Mouse (Mus musculus) midbrain, postnatal 0 days (tissue): ENCODE measurements around the gene Uhrf1bp1l. TPM values are rescaled to one million over a fixed set of nuclear protein-coding genes. Genes with fewer than 3 reads are reported as not detected.

Experiments
- ATAC-seq: fragments of 200-750 bp; cut with Nextera tagmentation; 2 replicates; pipeline ENCODE4 v1.8.0; 2017; ENCODE audit warnings: moderate number of reproducible peaks, mild to moderate bottlenecking, moderate TSS enrichment, moderate library complexity; ENCODE audit not compliant: low FRiP score
- DNase-seq: peaks from one replicate; pipeline ENCODE4 v3.0.0-alpha.2; 2015; ENCODE audit warnings: low spot score
- H3K27ac ChIP-seq: fragments of 300-500 bp; sonication (generic); 2 replicates; pipeline ENCODE4 v1.5.1; 2014; ENCODE audit warnings: low read depth, mild to moderate bottlenecking, low read length, mixed read lengths
- H3K27me3 ChIP-seq: fragments of 300-500 bp; sonication (generic); 2 replicates; pipeline ENCODE4 v1.6.1; 2014; ENCODE audit warnings: low read length, control low read depth, mixed read lengths; ENCODE audit not compliant: insufficient read depth
- H3K36me3 ChIP-seq: fragments of 300-500 bp; sonication (generic); 2 replicates; pipeline ENCODE4 v1.6.1; 2014; ENCODE audit warnings: low read length, control low read depth, mixed read lengths; ENCODE audit not compliant: insufficient read depth
- H3K4me1 ChIP-seq: fragments of 300-500 bp; sonication (generic); 2 replicates; pipeline ENCODE4 v1.6.1; 2014; ENCODE audit warnings: mild to moderate bottlenecking, control low read depth, antibody characterized with exemption, low read length, mixed read lengths; ENCODE audit not compliant: insufficient read depth
- H3K4me2 ChIP-seq: fragments of 300-500 bp; sonication (generic); 2 replicates; pipeline ENCODE4 v1.6.1; 2014; ENCODE audit warnings: low read depth, mild to moderate bottlenecking, low read length, mixed read lengths; ENCODE audit not compliant: poor library complexity, severe bottlenecking
- H3K4me3 ChIP-seq: fragments of 300-500 bp; sonication (generic); 2 replicates; pipeline ENCODE4 v1.5.1; 2014; ENCODE audit warnings: low read depth, mild to moderate bottlenecking, low read length, moderate library complexity
- H3K9ac ChIP-seq: fragments of 300-500 bp; sonication (generic); replicated peaks from 2 replicates; pipeline ENCODE4 v1.6.1; 2014; ENCODE audit warnings: mild to moderate bottlenecking, low read length, moderate library complexity, mixed read lengths; ENCODE audit not compliant: poor library complexity, severe bottlenecking
- H3K9me3 ChIP-seq: fragments of 300-500 bp; sonication (generic); 2 replicates; pipeline ENCODE4 v1.6.1; 2016; ENCODE audit warnings: low read length, control low read depth
- CTCF ChIP-seq: IDR thresholded peaks from 2 replicates; pipeline ENCODE4 v1.5.1; 2016; ENCODE audit warnings: antibody characterized with exemption, mild to moderate bottlenecking
- WGBS: fragments of 180-500 bp; shearing (Covaris S2); extraction: QIAGEN DNeasy Blood & Tissue Kit; methylation state at CpG from one replicate; pipeline ENCODE4 v1.1.7; 2014; 5-methylcytosine and 5-hydroxymethylcytosine counted together
- polyA plus RNA-seq: library from polyadenylated mRNA; unstranded; fragments of >200 nt; fragmentation: Nextera tagmentation; extraction: Ambion mirVana; gene quantifications from 2 replicates; pipeline ENCODE4 v1.2.1, GENCODE M21; 2015
- total RNA-seq: library from RNA; depleted of rRNA; stranded (reverse); fragments of >200 nt; gene quantifications from 2 replicates; pipeline ENCODE4 v1.2.3, GENCODE M21; 2014

Gene Uhrf1bp1l
- total and polyA plus RNA-seq, 2 experiments from 2014 or later: 32.3 to 33.8 TPM

GRCm38 (mm10) chr10:89747911-89748310 is 3.1 kb downstream of the Uhrf1bp1l start:
- Histone ChIP-seq H3K27ac (no peak overlapping the region), H3K4me3 (no peak overlapping the region), H3K4me1 (no peaks in the 10 kb centered on the region), H3K9me3 (no peaks in the 10 kb centered on the region), H3K4me2 (no peak overlapping the region), H3K36me3 (no peaks in the 10 kb centered on the region), H3K9ac (no peak overlapping the region), H3K27me3 (no peaks in the 10 kb centered on the region)
- ATAC-seq (no peak), DNase-seq (no peak)
- no peak for TF ChIP-seq CTCF
- WGBS: 94% methylated on average over 1 of the region's 1 CpGs

- no peak overlapping the region for H3K27ac ChIP-seq
- TF ChIP-seq CTCF: no peak
- no peak overlapping the region for H3K4me3 ChIP-seq
- H3K9me3 ChIP-seq: no peaks in the 10 kb centered on the region
- no peaks in the 10 kb centered on the region for H3K27me3 ChIP-seq
- no peak for ATAC-seq
- H3K4me2 ChIP-seq: no peak overlapping the region
- WGBS: 85% methylated on average over 2 of the region's 2 CpGs
- no peak overlapping the region for H3K9ac ChIP-seq
- no peaks in the 10 kb centered on the region for H3K36me3 ChIP-seq
- DNase-seq: no peak
- no peaks in the 10 kb centered on the region for H3K4me1 ChIP-seq
These were observed 3.8 kb downstream of the Uhrf1bp1l start for GRCm38 (mm10) chr10:89748619-89749018.

DNA sequence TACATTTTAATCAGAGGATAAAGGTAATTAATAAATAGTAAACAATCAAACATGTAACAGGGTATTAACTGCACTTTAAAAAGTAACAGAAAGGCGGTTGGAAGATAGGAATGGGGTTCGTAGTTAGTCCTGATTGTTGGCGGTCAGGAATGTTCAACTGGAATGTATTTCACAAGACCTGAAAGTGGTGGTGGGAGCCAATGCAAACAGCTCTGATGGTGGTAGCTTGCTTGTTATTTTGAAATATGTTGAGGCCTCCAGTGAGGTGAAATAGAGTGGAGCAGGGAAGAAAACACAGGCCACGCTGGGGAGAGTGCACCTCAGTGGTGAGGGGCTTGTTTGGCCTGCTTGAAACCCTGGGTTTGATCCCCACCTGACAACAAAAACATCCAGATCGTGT is 6.3 kb downstream of the Uhrf1bp1l start:
- H3K9me3 ChIP-seq: no peaks in the 10 kb centered on the region
- no peak for TF ChIP-seq CTCF
- DNase-seq (no peak), ATAC-seq (no peak)
- H3K4me3 ChIP-seq: no peak overlapping the region
- H3K4me1 ChIP-seq: no peaks in the 10 kb centered on the region
- H3K27ac ChIP-seq: no peak overlapping the region
- H3K36me3 ChIP-seq: no peaks in the 10 kb centered on the region
- no peak overlapping the region for H3K4me2 ChIP-seq
- H3K9ac ChIP-seq: no peak overlapping the region
- no peaks in the 10 kb centered on the region for H3K27me3 ChIP-seq
- WGBS: 87% methylated on average over 5 of the region's 5 CpGs

DNA sequence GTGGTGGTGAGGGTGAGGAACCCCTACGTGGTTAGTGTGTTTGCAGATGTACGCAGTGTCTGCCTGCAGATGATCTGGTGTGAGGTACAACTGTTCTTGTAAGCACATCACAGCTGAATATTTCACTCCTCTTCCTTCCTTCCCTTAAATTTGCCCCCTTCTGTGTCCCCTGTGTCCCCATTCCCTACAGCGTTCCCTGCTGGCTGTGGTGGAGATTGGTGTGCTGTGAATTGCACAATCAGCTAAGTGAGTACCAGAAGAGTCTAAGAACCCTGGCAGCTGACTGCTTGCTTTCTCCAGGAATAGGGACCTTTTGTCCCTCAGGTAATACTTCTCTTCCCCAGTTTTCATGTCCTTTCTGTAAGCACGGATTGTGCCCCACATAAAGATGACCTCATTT is 10.4 kb downstream of the Uhrf1bp1l start:
- Histone ChIP-seq H3K9me3 (no peaks in the 10 kb centered on the region), H3K4me1 (no peaks in the 10 kb centered on the region), H3K36me3 (no peaks in the 10 kb centered on the region), H3K4me3 (no peak overlapping the region), H3K9ac (no peak overlapping the region), H3K27ac (no peak overlapping the region), H3K4me2 (no peak overlapping the region), H3K27me3 (no peaks in the 10 kb centered on the region)
- DNase-seq: no peak
- no peak for ATAC-seq
- TF ChIP-seq CTCF: no peak
- 94% methylated on average over 4 of the region's 4 CpGs for WGBS

DNA sequence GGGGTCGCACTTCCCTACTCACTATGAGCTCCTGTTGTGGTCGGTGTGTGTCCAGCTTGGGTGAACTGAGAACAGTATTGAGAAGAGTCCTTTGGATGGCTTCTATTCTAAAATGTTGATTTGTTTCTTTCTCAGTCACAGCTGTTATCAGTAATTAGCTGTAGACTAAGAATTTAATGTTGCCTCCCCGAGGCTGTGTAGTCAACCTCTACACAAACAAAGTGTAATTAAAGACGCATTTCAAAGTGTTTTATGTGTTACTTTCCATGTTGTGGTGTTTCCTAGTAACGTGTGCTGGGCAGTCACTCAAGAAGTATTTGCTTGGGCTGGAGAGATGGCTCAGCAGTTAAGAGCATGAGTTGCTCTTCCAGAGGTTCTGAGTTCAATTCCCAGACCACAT is 16.0 kb downstream of the Uhrf1bp1l start:
- no peak for ATAC-seq
- no peaks in the 10 kb centered on the region for H3K27me3 ChIP-seq

DNA sequence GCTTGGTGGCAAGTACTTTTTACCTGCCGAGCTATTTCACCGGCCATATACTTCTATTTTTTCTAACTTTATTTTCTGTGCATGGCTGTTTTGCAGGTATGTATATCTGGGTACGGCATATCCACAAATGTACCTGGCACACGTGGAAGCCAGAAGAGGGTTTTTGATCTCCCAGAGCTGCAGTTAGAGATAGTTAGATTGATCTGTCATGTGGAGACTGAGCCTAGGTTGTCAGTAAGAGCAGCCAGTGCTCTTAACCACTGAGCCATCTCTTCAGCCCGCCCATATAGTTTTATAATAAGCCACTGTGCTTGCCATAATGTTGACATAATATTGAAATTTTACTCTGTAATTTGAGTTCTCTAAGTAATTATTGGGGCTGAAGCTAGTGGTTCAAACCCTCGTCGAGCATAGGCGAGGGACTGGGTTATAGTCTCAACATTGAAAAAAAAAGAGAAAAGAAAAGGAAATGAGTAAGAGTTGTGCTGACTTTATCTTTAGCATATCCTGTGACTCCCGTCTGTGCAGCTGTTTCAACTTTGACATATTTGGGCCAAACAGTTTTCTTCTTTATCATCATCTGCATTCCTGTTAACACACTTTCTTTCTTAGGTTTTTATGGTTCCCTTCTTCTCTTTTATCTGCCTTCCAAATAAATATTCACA is 19.8 kb downstream of the Uhrf1bp1l start:
- H3K4me1 ChIP-seq: no peaks in the 10 kb centered on the region
- 84% methylated on average over 9 of the region's 9 CpGs for WGBS

More for the DNA sequence above, 16.0 kb downstream of the Uhrf1bp1l start:
- Histone ChIP-seq H3K27ac (no peak overlapping the region), H3K9me3 (no peaks in the 10 kb centered on the region), H3K9ac (no peak overlapping the region), H3K4me2 (no peak overlapping the region), H3K36me3 (no peaks in the 10 kb centered on the region), H3K4me3 (no peak overlapping the region), H3K4me1 (no peaks in the 10 kb centered on the region)
- 90% methylated on average over 5 of the region's 5 CpGs for WGBS
- DNase-seq: no peak
- TF ChIP-seq CTCF: no peak

More for the DNA sequence above, 19.8 kb downstream of the Uhrf1bp1l start:
- no peak for TF ChIP-seq CTCF
- H3K4me3 ChIP-seq: no peak overlapping the region
- no peak overlapping the region for H3K9ac ChIP-seq
- no peaks in the 10 kb centered on the region for H3K27me3 ChIP-seq
- H3K27ac ChIP-seq: no peak overlapping the region
- DNase-seq (no peak), ATAC-seq (no peak)
- no peaks in the 10 kb centered on the region for H3K36me3 ChIP-seq
- no peak overlapping the region for H3K4me2 ChIP-seq
- no peaks in the 10 kb centered on the region for H3K9me3 ChIP-seq
